Mouse (Mus musculus) hindlimb bud, embryonic 11.5 days (tissue): ENCODE measurements around the gene Gpd1.
"Not testable (repeated sequence)": the region's sequence is repeated elsewhere in the genome, so short reads cannot be mapped to it uniquely, and the experiment has no call there.

Experiments
- DNase-seq: peaks from one replicate; pipeline ENCODE4 v3.0.0-alpha.2; 2012; ENCODE audit warnings: low read depth, low spot score; ENCODE audit errors: extremely low spot score

The Gpd1 gene

GRCm38 (mm10) chr15:99721921-99722743 is 4.8 kb downstream of the Gpd1 start:
- no peak for DNase-seq

GRCm38 (mm10) chr15:99723120-99723514 is 5.8 kb downstream of the Gpd1 start:
- no peak for DNase-seq

DNA sequence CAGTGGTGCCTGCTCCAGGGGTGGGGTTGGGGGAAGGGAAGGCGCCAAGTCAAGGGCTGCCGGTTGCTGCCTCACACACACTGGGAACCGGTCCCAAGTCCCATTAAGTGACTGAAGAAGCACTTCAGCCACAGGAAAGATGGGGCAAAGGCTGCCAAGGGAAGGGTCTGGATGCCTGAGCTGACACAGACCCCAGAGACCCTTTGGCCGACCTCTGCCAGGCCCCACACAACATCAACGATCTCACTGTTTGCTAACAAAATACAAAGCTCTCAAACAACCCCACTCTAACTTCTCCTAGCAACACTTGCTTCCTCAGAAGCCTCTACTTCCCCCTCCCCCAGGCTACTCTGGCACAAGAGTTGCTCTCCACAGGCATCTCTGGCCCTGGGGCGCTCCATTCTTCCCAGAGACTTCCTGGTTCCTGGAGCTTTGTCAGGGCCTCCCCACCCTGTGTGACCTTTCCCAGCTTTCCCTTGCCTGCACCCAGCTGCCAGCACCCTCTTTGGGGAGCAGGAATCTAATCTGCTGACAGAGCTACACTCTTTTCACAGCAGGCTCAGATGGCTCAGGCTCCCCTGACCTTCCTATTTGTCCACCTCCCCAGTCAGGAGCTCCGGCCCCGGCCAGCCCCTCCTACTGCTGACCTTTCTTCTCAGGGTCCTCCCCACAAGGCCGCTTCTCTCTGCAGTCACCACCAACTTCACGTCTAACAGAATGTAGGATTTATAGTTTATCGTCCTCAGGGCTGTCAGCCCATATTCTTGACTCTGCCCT is 6.4 kb downstream of the Gpd1 start:
- DNase-seq, result no peak

- no peak for DNase-seq
Measured at GRCm38 (mm10) chr15:99724292-99725021, 7.1 kb downstream of the Gpd1 start.

- DNase-seq, result peak; percentile 100
Measured at GRCm38 (mm10) chr15:99725341-99726155, 8.2 kb downstream of the Gpd1 start, which contains the start of gene Cox14. Gene Cox14 (plus strand): TSS chr15:99725618.

GRCm38 (mm10) chr15:99726549-99726948 is 9.2 kb downstream of the Gpd1 start:
- no peak for DNase-seq

DNA sequence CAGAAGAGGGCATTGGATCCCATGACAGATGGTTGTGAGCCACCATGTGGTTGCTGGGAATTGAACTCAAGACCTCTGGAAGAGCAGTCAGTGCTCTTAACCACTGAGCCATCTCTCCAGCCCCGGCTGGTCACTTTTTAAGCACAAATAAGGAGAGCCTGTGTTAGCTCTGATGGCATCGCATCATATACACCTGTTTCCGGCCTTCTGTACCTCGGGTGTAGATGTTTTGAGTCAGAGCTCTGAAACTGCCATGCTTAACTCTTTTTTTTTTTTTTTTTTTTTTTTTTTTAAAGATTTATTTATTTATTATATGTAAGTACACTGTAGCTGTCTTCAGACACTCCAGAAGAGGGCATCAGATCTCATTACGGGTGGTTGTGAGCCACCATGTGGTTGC is 9.7 kb downstream of the Gpd1 start:
- DNase-seq, result not testable (repeated sequence)

DNA sequence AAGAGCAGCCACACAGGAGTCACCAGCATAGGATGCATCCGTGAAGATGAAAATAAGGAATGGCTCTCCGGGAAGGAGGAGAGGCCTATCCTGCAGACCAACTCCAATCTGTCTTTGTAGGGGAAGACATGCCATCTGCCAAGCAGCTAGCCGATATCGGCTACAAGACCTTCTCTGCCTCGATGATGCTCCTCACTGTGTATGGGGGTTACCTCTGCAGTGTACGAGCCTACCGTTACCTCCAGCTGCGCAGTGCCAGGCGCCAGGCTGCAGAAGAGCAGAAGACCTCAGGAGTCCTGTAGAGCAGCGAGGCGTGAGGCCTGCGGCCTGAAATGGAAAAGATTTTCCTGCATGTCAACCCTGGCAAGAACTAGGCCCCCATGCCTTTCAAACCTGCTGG is 10.2 kb downstream of the Gpd1 start:
- DNase-seq, result no peak

GRCm38 (mm10) chr15:99728211-99728610 is 10.9 kb downstream of the Gpd1 start:
- no peak for DNase-seq

GRCm38 (mm10) chr15:99729056-99729783 is 11.9 kb downstream of the Gpd1 start:
- no peak for DNase-seq

DNA sequence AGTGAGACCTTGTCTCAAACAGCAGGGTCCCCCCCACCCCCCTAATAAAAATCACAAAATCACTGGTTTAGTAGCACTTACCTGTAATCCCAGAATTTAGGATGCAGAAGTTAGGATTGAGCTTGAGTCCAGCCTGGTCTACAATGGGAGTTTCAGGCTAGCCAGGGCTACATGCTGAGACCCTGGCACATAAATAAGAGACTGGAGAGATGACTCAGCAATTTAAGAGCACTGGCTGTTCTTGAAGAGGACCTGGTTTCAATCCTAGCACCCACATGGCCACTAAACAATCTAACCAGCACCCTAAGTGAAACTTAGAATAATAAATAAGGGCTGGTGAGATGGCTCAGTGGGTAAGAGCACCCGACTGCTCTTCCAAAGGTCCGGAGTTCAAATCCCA is 13.9 kb downstream of the Gpd1 start:
- DNase-seq, result no peak

GRCm38 (mm10) chr15:99731678-99732077 is 14.4 kb downstream of the Gpd1 start:
- no peak for DNase-seq

GRCm38 (mm10) chr15:99733186-99733585 is 15.9 kb downstream of the Gpd1 start:
- DNase-seq, result no peak

DNA sequence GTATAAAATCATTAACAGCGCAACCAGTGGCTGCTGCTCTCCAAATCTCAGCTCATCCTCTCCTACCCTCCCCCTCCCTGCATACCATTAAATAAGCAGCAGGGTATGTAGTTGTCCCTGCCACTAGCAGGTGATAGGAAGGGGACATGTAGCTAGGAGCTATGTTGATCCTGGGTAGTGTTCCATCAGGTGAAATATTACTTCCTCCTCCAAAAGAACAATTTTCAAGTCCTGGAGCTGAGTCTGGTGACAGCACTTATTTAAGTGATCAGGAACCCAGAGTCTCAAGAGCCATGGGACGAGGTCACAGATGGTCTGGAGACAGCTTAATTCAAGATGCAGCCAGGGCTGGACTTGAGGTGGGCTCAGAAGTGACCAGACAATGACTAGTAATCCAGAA is 18.3 kb downstream of the Gpd1 start:
- DNase-seq, result no peak

DNA sequence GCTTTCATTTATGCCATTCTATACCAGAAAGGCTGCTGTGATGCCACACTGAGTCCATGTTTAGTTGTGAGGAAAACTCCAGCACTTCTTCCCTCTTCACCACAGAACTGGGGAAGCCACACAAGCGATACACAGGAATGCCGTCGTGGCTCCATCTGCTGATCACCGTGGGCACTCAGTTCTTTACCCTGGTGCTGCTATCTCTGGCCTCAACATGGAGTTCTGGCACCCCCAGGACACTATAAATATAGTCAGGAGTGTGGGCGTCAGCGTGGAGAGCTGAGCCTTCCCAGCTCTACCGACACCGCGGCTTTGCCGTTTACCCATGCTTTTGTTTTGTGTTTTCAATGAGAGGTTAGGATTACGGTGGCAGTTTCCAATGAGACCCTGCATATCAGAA is 19.4 kb downstream of the Gpd1 start:
- DNase-seq, result no peak

GRCm38 (mm10) chr15:99740229-99740628 is 22.9 kb downstream of the Gpd1 start:
- DNase-seq, result no peak

- no peak for DNase-seq
Measured at GRCm38 (mm10) chr15:99754204-99754603, 36.9 kb downstream of the Gpd1 start.

- DNase-seq, result no peak
Measured at GRCm38 (mm10) chr15:99767467-99767866, 50.2 kb downstream of the Gpd1 start.

- DNase-seq, result no peak
Measured at GRCm38 (mm10) chr15:99768761-99769160, 51.4 kb downstream of the Gpd1 start.

- DNase-seq, result no peak
Measured at GRCm38 (mm10) chr15:99771004-99771500, 53.7 kb downstream of the Gpd1 start.
